Mouse (Mus musculus): ENCODE results near the gene C4bp. TPM values are rescaled to one million over a fixed set of nuclear protein-coding genes. Genes with fewer than 3 reads are reported as not detected.
A peak's percentile ranks its signal among the peaks of the same experiment; 100 is the strongest.
"Not testable (repeated sequence)": the region's sequence is repeated elsewhere in the genome, so short reads cannot be mapped to it uniquely, and the experiment has no call there.

Gene C4bp
- not detected for total RNA-seq (2021)

GRCm38 (mm10) chr1:130661454-130661853 lies at the start of gene C4bp:
TSS of gene C4bp (minus strand) at chr1:130661632.
- no peak for DNase-seq (ENCODE audit: extremely low spot score in 1 of 2, low spot score in 2 of 2)
- intact Hi-C loops (cut with DNase I) = no loop called here

- no peak for DNase-seq (ENCODE audit: extremely low spot score in 1 of 2, low spot score in 2 of 2)
- intact Hi-C loops (cut with DNase I) = no loop called here
Measured at GRCm38 (mm10) chr1:130710283-130711080, 49.0 kb upstream of the C4bp start.

- intact Hi-C loops (cut with DNase I) = loop anchor here (5.0 kb wide), 1 partner anchor 349 kb away; no protein-coding TSS in a partner anchor
- DNase-seq (ENCODE audit: extremely low spot score in 1 of 2, low spot score in 2 of 2) = no peak
Measured at GRCm38 (mm10) chr1:130703613-130704012, 42.2 kb upstream of the C4bp start.

- DNase-seq (ENCODE audit: extremely low spot score in 1 of 2, low spot score in 2 of 2) = no peak
- intact Hi-C loops (cut with DNase I) = loop anchor here (5.0 kb wide), 1 partner anchor 350 kb away; no protein-coding TSS in a partner anchor
Measured at GRCm38 (mm10) chr1:130701976-130702375, 40.5 kb upstream of the C4bp start.

- intact Hi-C loops (cut with DNase I) = loop anchor here (5.0 kb wide), 1 partner anchor 352 kb away; no protein-coding TSS in a partner anchor
- DNase-seq (ENCODE audit: extremely low spot score in 1 of 2, low spot score in 2 of 2) = peak; percentile 28 to 46
Measured at GRCm38 (mm10) chr1:130699937-130700633, 38.7 kb upstream of the C4bp start.

GRCm38 (mm10) chr1:130698601-130699000 lies 37.2 kb upstream of the C4bp start:
- intact Hi-C loops (cut with DNase I) = no loop called here

GRCm38 (mm10) chr1:130683905-130684304 lies 22.5 kb upstream of the C4bp start:
- intact Hi-C loops (cut with DNase I) = no loop called here
- DNase-seq (ENCODE audit: extremely low spot score in 1 of 2, low spot score in 2 of 2) = no peak

More at GRCm38 (mm10) chr1:130698601-130699000, 37.2 kb upstream of the C4bp start:
- DNase-seq (ENCODE audit: extremely low spot score in 1 of 2, low spot score in 2 of 2) = no peak

- intact Hi-C loops (cut with DNase I) = no loop called here
- no peak for DNase-seq (ENCODE audit: extremely low spot score in 1 of 2, low spot score in 2 of 2)
Measured at GRCm38 (mm10) chr1:130681656-130682413, 20.4 kb upstream of the C4bp start.

- DNase-seq (ENCODE audit: extremely low spot score in 1 of 2, low spot score in 2 of 2) = no peak
- intact Hi-C loops (cut with DNase I) = no loop called here
Measured at GRCm38 (mm10) chr1:130681075-130681474, 19.6 kb upstream of the C4bp start.

GRCm38 (mm10) chr1:130678551-130678950 lies 17.1 kb upstream of the C4bp start:
- intact Hi-C loops (cut with DNase I) = no loop called here
- DNase-seq (ENCODE audit: extremely low spot score in 1 of 2, low spot score in 2 of 2) = no peak

- intact Hi-C loops (cut with DNase I); DNase-seq (ENCODE audit: extremely low spot score in 1 of 2, low spot score in 2 of 2): not testable (repeated sequence)
Measured at GRCm38 (mm10) chr1:130663576-130663975, 2.1 kb upstream of the C4bp start.

- DNase-seq (ENCODE audit: extremely low spot score in 1 of 2, low spot score in 2 of 2); intact Hi-C loops (cut with DNase I): not testable (repeated sequence)
Measured at GRCm38 (mm10) chr1:130659641-130660040, 1.8 kb downstream of the C4bp start.

- intact Hi-C loops (cut with DNase I) = no loop called here
Measured at GRCm38 (mm10) chr1:130644103-130644502, 17.3 kb downstream of the C4bp start.

GRCm38 (mm10) chr1:130640967-130641366 lies 20.5 kb downstream of the C4bp start:
- no peak for DNase-seq (ENCODE audit: extremely low spot score in 1 of 2, low spot score in 2 of 2)
- intact Hi-C loops (cut with DNase I) = no loop called here

More at GRCm38 (mm10) chr1:130644103-130644502, 17.3 kb downstream of the C4bp start:
- no peak for DNase-seq (ENCODE audit: extremely low spot score in 1 of 2, low spot score in 2 of 2)

GRCm38 (mm10) chr1:130633761-130634410 lies 27.5 kb downstream of the C4bp start:
- DNase-seq (ENCODE audit: extremely low spot score in 1 of 2, low spot score in 2 of 2) = peak; percentile 55 to 69
- intact Hi-C loops (cut with DNase I) = loop anchor here (2.0 kb wide), 1 partner anchor 85 kb away; no protein-coding TSS in a partner anchor

GRCm38 (mm10) chr1:130633316-130633715 lies 28.1 kb downstream of the C4bp start:
- intact Hi-C loops (cut with DNase I) = no loop called here
- no peak for DNase-seq (ENCODE audit: extremely low spot score in 1 of 2, low spot score in 2 of 2)

GRCm38 (mm10) chr1:130629521-130629920 lies 31.9 kb downstream of the C4bp start, which contains the start of gene Zp3r:
TSS of gene Zp3r (minus strand) at chr1:130629621.
- DNase-seq (ENCODE audit: extremely low spot score in 1 of 2, low spot score in 2 of 2) = no peak
- intact Hi-C loops (cut with DNase I) = no loop called here

GRCm38 (mm10) chr1:130596291-130596690 lies 65.1 kb downstream of the C4bp start:
- no peak for DNase-seq (ENCODE audit: extremely low spot score in 1 of 2, low spot score in 2 of 2)
- intact Hi-C loops (cut with DNase I) = no loop called here
